Mouse (Mus musculus) stomach, postnatal 0 days (tissue): ENCODE results near the gene Gm44805.

Source experiments
- CTCF ChIP-seq: IDR thresholded peaks from 2 replicates; pipeline ENCODE4 v1.5.1; 2016; ENCODE audit warnings: antibody characterized with exemption, low read depth, mild to moderate bottlenecking, moderate library complexity
- EP300 ChIP-seq: optimal IDR thresholded peaks from 2 replicates; pipeline ENCODE3; 2016; ENCODE audit warnings: antibody characterized with exemption

DNA sequence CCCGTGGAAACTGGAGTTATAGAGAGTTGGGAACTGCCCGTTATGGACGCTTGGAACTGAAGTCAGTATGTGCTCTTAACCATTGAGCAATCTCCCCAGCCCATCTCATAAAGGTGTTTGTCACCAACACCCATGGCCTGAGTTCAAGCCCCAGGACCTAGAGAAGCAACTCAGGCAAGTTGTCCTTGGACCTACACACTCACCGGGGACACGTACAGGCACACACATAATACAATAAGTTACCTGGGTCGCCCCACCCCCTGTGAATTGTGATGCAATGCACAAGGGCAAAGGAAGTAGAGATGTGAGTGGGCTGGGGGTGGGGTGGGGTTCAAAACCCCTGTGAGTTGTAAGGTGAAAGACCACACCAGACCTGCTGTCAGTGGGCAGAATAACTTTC lies 5.3 kb upstream of the Gm44805 start:
- no peak for TF ChIP-seq CTCF
- TF ChIP-seq EP300 = no peak
